Mouse (Mus musculus) E14TG2a.4 (cell line): ENCODE data around the gene Csf3r.

ENCODE experiments used
- CTCF ChIP-seq: conservative IDR thresholded peaks from 2 replicates; pipeline ENCODE4 v1.5.1; 2014; ENCODE audit warnings: low read length
- NANOG ChIP-seq: IDR thresholded peaks from 2 replicates; pipeline ENCODE4 v1.6.1; 2014; ENCODE audit warnings: borderline replicate concordance, low read length, mixed read lengths

GRCm38 (mm10) chr4:126025801-126026200, 1.5 kb downstream of the Csf3r start:
- TF ChIP-seq CTCF (no peak), NANOG (no peak)
